Mouse (Mus musculus): ENCODE data around the gene Ephb1.

- TF ChIP-seq POLR2A (IDR thresholded peaks at IDR 0.05; ENCODE audit: control insufficient read depth, low read depth, low read length) (no peak), CTCF (IDR thresholded peaks at IDR 0.05; ENCODE audit: control insufficient read depth, insufficient read depth, insufficient replicate concordance, low read depth, low read length) (no peak)
Observed at GRCm38 (mm10) chr9:102045886-102046285, 308.6 kb downstream of the Ephb1 start.
